Mouse (Mus musculus): ENCODE results near the gene Alkbh4.
"Not testable (repeated sequence)": the region's sequence is repeated elsewhere in the genome, so short reads cannot be mapped to it uniquely, and the experiment has no call there.

Alkbh4 gene

DNA sequence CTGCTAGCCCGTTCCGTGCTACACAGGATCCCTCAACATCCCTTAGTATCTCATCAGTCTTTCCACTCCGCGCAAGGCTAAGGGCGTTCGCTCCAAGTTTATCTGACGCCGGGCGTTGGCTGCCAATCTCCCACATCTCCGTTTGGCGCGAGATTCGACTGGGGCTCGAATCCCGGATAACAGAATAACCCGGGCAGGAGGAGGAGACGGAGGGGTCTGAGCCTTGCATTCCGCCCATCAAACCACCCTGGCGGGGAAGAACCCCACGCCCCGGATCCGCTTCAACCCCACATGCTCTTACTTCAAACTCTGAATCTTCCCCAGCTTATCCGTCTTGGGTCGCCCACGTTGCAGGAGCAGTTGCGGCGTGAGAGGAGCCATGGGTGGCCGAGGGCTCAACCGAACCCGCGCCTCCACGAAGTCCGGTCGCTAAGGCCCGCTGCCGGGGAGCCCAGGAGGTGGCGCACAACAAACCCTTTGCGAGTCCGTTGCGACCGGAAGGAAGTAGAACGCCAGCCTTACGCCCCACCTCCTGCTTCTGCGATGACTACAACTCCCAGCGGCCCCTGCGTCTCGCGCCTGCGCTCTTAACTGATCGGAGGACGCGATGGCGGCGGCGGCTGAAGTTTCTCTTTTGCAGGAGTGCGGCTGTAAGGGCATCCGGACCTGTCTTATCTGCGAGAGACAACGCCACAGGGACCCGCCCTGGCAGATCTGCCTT lies at the start of gene Alkbh4, which contains the start of gene Lrwd1:
Alkbh4 (plus strand) TSS at position 576 of the 721 bp plus-strand sequence.
Lrwd1 (minus strand) TSS at position 504 of the 721 bp plus-strand sequence.
- in situ Hi-C loops (cut with MboI; ENCODE audit: unreplicated experiment in 2 of 2): loop anchor here in 1 of 2 experiments (5.0 kb wide), 3 partner anchors 52 to 153 kb away; partner anchors contain the start of gene Zp3

DNA sequence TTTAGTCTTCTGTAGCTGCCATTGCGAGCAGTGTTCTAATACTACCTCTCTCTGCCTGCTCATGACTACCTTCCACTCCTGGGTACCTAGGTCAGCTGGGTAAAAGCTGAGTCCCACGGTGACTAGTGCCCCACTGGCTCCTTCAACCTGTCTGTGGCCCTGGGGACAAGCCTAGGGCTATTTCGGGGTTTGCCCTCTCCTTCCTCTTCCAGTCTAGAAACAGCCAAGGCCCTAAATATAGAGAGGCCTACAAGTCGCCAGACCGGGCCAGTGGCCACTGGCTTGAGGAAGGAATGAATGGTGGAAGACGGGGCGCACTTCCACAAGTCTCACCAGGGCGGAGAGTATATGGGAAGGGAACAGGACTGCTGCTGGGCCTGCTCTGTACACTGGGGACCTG lies 49.7 kb upstream of the Alkbh4 start:
- in situ Hi-C loops (cut with MboI; ENCODE audit: unreplicated experiment in 2 of 2): loop anchor here in 1 of 2 experiments (25.0 kb wide), 2 partner anchors 101 to 676 kb away; partner anchors contain the start of gene Prkrip1

DNA sequence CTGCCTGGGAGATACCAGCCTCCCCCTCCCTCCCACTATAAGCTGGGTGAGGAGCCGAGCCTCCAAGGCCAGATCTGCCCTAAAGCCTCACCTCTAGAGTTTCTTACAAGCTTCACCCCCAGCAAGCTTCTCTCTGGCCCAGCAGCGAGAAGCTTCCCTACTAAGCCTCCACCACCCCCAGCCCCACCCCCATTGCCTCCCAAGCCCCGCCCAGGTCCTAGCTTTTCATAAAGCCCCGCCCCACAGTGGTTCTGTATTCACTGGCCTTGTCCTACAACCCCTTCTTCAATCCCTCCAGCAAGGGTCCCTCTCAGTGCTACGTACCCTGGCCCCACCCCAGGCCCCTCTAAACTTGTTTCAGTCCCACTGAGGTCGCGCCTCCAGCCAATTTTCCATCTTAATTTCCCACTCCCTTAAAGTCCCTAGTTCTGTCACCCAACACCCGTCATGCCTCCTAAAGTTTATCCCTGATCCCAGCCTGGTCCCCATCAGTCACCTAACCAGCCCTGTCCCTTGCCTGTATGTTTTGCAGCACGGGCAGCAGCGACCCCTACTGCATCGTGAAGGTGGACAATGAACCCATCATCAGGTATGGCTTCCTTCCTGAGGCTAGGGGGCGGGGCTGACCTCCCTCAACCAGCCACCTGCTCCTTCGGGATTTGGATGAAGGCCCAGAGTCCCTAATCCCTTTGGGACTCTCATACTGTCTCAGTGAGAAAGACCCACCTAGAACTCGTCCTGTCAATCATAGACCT lies 46.9 kb upstream of the Alkbh4 start:
- in situ Hi-C loops (cut with MboI; ENCODE audit: unreplicated experiment in 2 of 2): loop anchor here in 1 of 2 experiments (25.0 kb wide), 2 partner anchors 98 to 673 kb away; partner anchors contain the start of gene Prkrip1

DNA sequence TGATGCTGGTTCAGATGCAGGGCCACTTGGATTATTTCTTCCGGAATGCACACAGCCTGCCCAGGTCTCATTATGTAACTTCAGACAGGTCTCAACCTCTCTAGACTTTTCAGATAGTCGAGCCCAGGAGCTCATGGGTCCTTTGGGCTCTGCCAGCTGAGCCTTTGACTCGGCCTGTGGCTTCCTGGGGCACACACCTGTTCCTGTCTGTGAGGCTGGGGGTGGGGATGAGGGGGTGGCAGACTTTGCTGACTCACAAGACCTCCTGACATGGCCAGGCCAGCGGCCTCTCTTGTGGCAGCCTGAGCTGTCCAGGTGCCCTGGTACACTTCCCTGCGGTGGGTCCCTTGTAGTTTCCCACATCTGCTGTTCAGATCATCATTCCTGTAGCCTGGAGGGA lies 44.0 kb upstream of the Alkbh4 start:
- in situ Hi-C loops (cut with MboI; ENCODE audit: unreplicated experiment in 2 of 2): loop anchor here (10.0 to 25.0 kb wide), 3 partner anchors 95 to 793 kb away; partner anchors contain the start of genes Col26a1 (in 1 of the 2) and Prkrip1 (in 1 of the 2)

DNA sequence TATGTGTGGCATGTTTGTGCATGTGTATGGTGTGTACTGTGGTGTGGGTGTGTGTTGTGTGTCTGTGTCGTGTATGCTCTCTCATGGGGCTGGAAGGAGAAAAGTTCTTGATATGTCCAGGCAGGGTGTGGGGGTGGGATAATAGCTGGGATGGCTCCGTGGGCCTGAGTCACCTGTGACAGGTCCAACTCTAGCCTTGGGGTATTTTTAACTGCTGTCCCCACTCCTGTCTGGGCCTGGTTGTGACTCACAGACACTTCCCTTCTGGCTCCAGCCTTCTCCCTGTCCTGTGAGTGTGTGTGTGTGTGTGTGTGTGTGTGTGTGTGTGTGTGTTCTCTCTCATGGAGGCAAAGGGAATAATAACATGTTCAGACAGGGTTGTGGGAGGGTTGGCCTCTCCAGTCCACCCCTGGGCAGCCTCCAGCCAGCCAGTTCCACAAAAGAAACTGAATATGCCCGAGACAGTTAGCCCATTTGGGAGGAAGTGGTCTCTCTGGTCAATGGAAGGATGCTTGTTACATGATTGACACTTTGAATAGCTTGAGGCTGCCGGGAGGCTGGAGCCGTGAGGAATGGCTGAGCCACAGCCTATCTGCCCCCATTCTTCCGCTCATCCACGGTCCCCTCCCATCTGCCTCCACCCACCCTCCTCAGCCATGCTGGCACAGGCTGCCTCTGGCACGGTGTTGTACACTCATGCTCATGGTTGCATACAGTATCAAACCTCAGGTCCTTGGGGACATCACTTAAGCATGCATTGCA lies 41.5 kb upstream of the Alkbh4 start:
- in situ Hi-C loops (cut with MboI; ENCODE audit: unreplicated experiment in 2 of 2): loop anchor here (10.0 to 25.0 kb wide), 3 partner anchors 93 to 790 kb away; partner anchors contain the start of genes Col26a1 (in 1 of the 2) and Prkrip1 (in 1 of the 2)

DNA sequence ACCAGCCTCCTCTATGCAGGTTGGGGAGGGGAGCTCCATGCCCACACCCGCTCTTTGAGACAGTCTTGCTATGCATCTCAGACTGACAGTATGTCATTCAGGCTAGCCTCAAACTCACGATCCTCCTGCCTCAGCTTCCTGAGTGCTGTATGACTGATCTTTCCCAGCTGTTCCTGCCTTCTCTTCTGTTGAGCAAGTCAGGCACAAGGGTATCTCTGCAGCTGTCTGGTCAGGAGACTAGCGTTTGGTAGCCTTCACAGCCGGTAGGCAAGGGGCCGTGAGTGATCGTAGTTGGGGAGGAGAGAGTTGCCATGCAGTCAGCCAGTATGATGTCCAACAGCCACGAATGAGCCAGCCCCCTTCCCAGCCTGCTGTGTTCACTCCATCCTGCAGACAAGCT lies 40.9 kb upstream of the Alkbh4 start:
- in situ Hi-C loops (cut with MboI; ENCODE audit: unreplicated experiment in 2 of 2): loop anchor here (10.0 to 25.0 kb wide), 3 partner anchors 92 to 790 kb away; partner anchors contain the start of genes Col26a1 (in 1 of the 2) and Prkrip1 (in 1 of the 2)

DNA sequence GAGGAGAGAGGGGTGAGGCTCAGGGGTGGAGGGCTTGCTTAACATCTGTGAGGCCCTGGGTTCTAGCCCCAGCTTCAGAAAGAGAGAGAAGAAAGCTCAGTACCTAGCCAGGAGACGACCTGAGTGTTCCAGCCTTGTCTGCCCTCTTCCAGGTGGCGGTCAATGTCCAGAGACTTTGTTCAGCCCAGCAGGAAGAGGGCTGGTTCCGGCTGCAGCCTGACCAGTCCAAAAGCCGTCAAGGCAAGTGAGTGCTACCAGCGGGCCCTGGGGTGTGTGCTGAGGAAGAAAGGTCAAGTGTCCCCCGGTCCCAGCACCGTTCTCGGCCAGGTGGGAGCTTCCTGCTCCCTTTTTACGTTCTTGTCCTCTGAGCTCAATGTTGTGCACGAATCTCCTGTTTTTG lies 37.4 kb upstream of the Alkbh4 start:
- in situ Hi-C loops (cut with MboI; ENCODE audit: unreplicated experiment in 2 of 2): loop anchor here (10.0 to 25.0 kb wide), 3 partner anchors 89 to 786 kb away; partner anchors contain the start of genes Col26a1 (in 1 of the 2) and Prkrip1 (in 1 of the 2)

DNA sequence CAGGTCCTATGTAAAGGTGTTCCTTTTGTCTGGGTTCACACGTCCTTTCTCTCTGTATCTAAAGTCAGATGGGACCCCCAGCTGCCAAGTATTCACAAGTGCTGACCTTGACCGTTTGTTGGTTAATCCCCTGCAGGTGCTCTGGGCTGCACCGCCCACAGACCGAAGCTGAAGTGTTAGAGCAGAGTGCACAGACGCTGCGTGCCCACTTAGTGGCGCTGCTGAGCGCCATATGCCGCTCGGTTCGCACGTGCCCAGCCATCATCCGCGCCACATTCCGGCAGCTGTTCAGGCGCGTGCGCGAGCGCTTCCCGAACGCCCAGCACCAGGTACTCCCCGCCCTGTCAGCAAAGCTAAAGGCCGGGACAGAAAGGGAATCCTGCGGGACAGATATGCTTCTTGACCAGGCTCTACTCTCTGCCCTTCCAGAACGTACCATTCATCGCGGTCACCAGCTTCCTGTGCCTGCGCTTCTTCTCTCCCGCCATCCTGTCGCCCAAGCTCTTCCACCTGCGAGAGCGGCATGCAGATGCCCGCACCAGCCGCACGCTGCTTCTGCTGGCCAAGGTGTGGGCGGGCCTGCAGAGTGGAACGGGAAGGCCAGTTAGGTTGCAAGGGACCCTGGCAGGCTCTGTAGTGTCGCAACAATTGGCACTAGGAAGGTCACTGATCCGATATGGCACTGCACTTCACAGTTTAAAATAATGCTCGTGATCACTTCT lies 33.7 kb upstream of the Alkbh4 start:
- in situ Hi-C loops (cut with MboI; ENCODE audit: unreplicated experiment in 2 of 2): loop anchor here in 1 of 2 experiments (10.0 kb wide), 1 partner anchor 653 kb away; no protein-coding TSS in a partner anchor

DNA sequence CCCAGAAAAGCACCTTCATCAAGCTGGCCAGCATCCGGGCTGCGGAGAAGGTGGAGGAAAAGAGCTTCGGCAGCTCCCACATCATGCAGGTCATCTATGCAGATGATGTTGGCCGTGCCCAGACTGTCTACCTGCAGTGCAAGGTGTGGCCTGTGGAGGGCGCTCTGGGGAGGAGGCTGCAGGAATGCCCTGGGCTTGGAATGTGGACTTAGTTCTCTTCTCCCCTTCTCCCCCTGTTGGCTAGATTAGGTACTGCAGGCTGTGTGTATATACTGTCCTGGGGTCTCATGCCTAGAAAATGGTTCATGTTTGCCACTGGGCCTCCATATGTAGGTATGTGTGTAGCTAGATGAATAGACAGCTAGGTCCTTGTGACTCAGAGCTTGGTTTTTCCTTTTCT lies 31.4 kb upstream of the Alkbh4 start:
- in situ Hi-C loops (cut with MboI; ENCODE audit: unreplicated experiment in 2 of 2): loop anchor here in 1 of 2 experiments (10.0 kb wide), 1 partner anchor 650 kb away; no protein-coding TSS in a partner anchor

DNA sequence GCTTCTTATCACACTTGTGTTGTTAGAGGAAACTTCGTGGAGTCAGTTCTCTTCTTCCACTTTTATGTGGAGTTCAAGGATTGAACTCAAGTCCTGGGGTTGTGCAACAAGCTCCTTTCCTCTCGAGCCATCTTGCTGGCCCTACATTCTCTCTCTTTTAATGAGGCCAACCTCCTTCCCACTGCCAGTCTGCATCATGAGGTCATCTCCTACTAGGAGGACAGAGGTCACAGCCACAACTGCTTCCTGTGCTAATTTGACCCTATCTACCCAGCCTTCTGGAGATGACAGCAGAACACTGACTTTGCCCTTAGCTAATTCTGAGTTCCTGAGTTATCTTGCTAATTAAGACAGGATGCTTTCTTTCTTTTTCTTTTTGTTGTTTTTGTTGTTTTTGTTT lies 27.5 kb upstream of the Alkbh4 start:
- in situ Hi-C loops (cut with MboI; ENCODE audit: unreplicated experiment in 2 of 2): loop anchor here in 1 of 2 experiments (10.0 kb wide), 1 partner anchor 646 kb away; no protein-coding TSS in a partner anchor

DNA sequence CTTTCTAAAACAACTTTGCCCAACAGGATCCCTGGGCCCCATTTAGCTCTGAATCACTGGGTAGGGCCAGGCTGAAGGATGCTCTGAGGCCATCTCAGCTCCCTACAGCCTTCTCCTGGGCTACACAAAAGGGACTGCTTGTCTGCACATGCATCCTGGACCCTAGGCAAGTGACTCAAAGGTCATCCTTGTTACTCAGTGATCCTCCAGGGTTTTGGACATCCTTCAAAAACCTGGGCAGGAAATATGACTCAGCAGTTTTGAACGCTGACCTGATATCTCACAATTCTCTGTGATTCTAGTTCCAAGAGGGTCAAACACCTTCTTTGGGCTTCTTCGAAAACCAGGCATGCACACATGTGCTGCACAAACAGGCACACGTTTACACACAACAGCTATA lies 26.9 kb upstream of the Alkbh4 start:
- in situ Hi-C loops (cut with MboI; ENCODE audit: unreplicated experiment in 2 of 2): loop anchor here in 1 of 2 experiments (10.0 kb wide), 1 partner anchor 646 kb away; no protein-coding TSS in a partner anchor

DNA sequence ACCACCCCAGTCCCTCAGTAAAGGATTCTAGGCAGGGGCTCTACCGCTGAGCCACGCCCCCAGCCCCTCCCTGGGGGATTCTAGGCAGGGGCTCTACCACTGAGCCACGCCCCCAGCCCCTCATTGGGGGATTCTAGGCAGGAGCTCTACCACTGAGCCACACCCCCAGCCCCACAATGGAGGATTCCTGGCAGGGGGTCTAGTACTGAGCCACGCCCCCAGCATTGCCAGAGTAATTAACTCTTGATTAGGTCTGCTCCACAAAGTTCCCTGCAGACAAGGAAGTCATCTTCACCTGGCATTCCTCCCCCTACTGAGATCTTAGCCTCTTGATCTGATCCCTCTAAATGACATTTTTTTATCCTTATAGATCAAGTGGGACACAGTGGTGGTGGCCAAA lies 22.4 kb upstream of the Alkbh4 start:
- in situ Hi-C loops (cut with MboI; ENCODE audit: unreplicated experiment in 2 of 2): not testable (repeated sequence)

DNA sequence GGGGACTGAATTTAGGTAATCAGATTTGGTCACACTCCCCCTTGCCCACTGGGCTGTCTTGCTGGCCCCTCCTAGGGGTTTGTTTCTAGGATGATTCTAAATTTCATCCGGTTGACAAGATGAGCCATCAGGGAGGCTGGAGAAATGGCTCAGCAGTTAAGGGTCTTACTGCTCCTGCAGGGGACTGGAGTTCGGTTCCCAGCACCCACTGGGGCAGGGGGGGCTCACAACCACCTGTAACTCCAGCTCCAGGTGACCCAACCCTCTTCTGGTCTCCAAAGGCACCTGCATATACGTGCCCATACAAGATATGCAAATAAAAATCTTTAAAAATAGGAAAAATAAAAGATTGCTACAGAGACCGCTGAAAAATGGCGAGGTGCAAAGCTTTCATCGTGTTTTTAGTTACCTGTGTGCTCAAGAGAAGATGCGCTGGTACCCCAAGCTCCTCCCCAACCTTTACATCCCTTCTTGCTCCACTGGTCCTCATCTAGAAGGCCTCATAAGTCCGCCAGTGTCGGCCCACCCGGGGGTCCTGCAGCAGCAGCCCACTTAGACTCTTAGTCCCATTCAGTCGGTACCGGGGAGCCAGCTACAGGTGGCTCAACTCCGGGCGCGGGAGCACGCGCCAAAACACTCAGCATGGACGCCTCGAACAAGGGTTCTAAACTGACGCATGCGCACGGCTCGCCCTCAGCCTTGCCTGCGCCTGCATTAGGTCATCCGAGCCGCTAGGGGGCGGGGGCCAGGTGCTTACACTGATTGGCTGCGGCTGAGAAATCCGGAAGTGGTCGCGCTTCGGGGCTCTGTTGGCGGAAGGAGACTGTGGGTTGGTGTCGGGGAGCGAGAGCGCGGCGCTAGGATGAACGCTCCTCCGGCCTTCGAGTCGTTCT lies 19.8 kb upstream of the Alkbh4 start, which contains the start of gene Polr2j:
Polr2j (plus strand) TSS at position 741 of the 893 bp plus-strand sequence.
- in situ Hi-C loops (cut with MboI; ENCODE audit: unreplicated experiment in 2 of 2): no loop called here

DNA sequence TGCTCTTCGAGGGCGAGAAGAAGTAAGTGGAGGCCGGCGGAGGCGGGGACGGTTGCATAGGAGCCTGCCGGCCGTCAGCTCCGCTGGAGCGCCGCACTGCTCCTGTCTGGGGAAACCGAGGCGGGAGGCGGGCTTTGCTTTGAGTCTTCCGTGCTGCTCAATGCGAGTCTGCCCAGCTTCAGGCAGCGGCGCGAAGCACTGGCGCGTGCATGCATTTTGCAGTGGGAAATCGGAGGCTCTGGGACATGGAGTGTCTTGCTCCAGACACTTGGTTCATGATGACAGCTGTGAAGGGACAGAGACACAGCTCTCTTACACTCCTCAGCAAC lies 19.2 kb upstream of the Alkbh4 start:
- in situ Hi-C loops (cut with MboI; ENCODE audit: unreplicated experiment in 2 of 2): no loop called here

DNA sequence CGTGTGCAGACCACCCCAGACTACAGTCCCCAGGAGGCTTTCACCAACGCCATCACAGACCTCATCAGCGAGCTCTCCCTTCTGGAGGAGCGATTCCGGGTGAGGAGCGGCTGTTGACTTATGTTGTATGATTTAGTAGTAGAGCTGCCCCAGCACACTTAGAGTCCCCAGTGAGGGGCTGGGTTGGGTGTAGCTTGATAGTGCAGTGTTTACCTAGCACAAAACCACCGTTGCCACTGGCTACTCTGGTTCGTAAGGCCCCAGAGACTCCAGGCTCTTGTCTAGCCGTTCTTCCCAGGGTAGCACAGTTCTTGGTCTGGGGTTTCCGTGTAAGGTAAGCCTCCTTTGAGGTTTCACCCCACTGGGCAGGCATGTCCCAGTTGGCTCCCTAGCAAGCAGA lies 13.8 kb upstream of the Alkbh4 start:
- in situ Hi-C loops (cut with MboI; ENCODE audit: unreplicated experiment in 2 of 2): loop anchor here in 1 of 2 experiments (10.0 kb wide), 1 partner anchor 133 kb away; no protein-coding TSS in a partner anchor

DNA sequence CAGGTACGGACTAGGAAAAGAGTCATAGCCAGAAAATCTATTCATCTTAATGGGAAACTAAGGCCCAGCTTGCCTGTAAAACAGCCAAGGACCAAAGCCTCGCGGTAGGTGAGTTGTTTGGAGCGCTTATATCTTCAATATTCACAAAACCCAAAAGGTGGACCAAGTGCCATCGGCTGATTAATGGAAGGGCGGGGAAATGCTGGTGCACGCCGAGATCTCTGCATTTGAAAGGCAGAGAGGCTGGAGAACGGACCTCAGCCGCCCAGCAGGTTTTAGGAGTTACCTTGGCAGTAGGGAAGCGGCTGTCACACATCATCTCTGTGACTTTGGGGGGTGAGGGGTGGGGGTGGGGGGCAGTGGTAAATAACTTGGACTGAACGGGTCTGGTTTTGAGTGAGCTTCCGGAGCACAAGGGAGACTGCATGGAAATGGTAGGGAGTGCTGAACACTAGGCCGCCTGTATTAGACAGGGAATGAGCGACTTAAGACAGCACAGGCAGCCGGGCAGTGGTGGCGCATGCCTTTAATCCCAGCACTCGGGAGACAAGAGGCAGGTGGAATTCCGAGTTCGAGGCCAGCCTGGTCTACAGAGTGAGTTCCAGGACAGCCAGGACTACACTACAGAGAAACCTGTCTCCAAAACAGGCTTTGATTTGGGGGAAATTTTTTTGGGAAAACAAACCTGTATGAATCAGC lies 495 bp downstream of the Alkbh4 start:
- in situ Hi-C loops (cut with MboI; ENCODE audit: unreplicated experiment in 2 of 2): loop anchor here in 1 of 2 experiments (5.0 kb wide), 3 partner anchors 51 to 154 kb away; partner anchors contain the start of gene Zp3

DNA sequence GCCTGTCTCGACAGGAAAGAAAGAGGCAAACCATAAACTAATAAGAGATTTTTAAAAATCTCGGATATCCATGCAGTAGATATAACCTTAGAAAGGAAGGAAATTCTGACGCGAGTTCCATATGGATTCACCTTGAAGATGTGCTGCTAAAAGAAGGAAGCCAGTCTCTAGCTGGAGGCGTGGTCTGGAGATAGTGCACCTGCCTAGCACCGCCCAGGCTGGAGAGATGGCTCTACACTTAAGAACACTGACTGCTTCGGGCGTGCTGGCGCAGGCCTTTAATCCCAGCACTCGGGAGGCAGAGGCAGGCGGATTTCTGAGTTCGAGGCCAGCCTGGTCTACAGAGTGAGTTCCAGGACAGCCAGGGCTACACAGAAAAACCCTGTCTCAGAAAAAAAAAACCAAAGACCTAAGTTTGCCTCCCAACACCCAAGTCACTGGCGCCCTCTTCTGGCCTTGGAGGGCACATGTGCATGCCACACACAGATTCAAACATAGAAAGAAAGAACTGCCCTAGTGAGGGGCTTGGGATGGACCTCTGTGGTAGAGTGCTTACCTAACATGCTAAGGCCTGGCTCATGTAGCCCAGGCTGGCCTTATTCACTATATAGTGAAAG lies 1.8 kb downstream of the Alkbh4 start:
- in situ Hi-C loops (cut with MboI; ENCODE audit: unreplicated experiment in 2 of 2): loop anchor here in 1 of 2 experiments (5.0 kb wide), 3 partner anchors 50 to 155 kb away; partner anchors contain the start of gene Zp3

All from v-Abl transformed pro-B cells (cell line).